Mouse (Mus musculus) hindbrain, embryonic 13.5 days (tissue): ENCODE data around the gene Aff3. TPM values are rescaled to one million over a fixed set of nuclear protein-coding genes. Genes with fewer than 3 reads are reported as not detected.

Experiments used
- ATAC-seq: fragments of 200-750 bp; cut with Nextera tagmentation; 2 replicates; pipeline ENCODE4 v1.8.0; 2017; ENCODE audit warnings: moderate TSS enrichment; ENCODE audit not compliant: low FRiP score
- H3K27ac ChIP-seq: fragments of 300-500 bp; sonication (generic); 2 replicates; pipeline ENCODE4 v1.5.1; 2015; ENCODE audit warnings: inconsistent platforms, mild to moderate bottlenecking, moderate library complexity
- H3K27me3 ChIP-seq: fragments of 300-500 bp; sonication (generic); 2 replicates; pipeline ENCODE4 v1.6.1; 2015; ENCODE audit warnings: mild to moderate bottlenecking, inconsistent platforms
- H3K36me3 ChIP-seq: fragments of 300-500 bp; sonication (generic); 2 replicates; pipeline ENCODE4 v1.6.1; 2015; ENCODE audit warnings: mild to moderate bottlenecking, inconsistent platforms
- H3K4me1 ChIP-seq: fragments of 300-500 bp; sonication (generic); replicated peaks from 2 replicates; pipeline ENCODE4 v1.6.1; 2015; ENCODE audit warnings: inconsistent platforms
- H3K4me2 ChIP-seq: fragments of 300-500 bp; sonication (generic); 2 replicates; pipeline ENCODE4 v1.6.1; 2015; ENCODE audit warnings: inconsistent platforms, mild to moderate bottlenecking, moderate library complexity
- H3K4me3 ChIP-seq: fragments of 300-500 bp; sonication (generic); 2 replicates; pipeline ENCODE4 v1.5.1; 2015; ENCODE audit warnings: mild to moderate bottlenecking, inconsistent platforms
- H3K9ac ChIP-seq: fragments of 300-500 bp; sonication (generic); 2 replicates; pipeline ENCODE4 v1.6.1; 2015; ENCODE audit warnings: mild to moderate bottlenecking, inconsistent platforms
- H3K9me3 ChIP-seq: fragments of 300-500 bp; sonication (generic); 2 replicates; pipeline ENCODE4 v1.6.1; 2016; ENCODE audit warnings: inconsistent platforms
- WGBS: fragments of 180-500 bp; shearing (Covaris S2); methylation state at CpG from one replicate; pipeline ENCODE4 v1.1.7; 2015; 5-methylcytosine and 5-hydroxymethylcytosine counted together
- polyA plus RNA-seq: library from polyadenylated mRNA; unstranded; fragments of >200 nt; fragmentation: Nextera tagmentation; extraction: Ambion mirVana; gene quantifications from 2 replicates; pipeline ENCODE4 v1.2.1, GENCODE M21; 2015

Aff3 gene
- polyA plus RNA-seq, 1 experiment from 2014 or later: 19.0 TPM

DNA sequence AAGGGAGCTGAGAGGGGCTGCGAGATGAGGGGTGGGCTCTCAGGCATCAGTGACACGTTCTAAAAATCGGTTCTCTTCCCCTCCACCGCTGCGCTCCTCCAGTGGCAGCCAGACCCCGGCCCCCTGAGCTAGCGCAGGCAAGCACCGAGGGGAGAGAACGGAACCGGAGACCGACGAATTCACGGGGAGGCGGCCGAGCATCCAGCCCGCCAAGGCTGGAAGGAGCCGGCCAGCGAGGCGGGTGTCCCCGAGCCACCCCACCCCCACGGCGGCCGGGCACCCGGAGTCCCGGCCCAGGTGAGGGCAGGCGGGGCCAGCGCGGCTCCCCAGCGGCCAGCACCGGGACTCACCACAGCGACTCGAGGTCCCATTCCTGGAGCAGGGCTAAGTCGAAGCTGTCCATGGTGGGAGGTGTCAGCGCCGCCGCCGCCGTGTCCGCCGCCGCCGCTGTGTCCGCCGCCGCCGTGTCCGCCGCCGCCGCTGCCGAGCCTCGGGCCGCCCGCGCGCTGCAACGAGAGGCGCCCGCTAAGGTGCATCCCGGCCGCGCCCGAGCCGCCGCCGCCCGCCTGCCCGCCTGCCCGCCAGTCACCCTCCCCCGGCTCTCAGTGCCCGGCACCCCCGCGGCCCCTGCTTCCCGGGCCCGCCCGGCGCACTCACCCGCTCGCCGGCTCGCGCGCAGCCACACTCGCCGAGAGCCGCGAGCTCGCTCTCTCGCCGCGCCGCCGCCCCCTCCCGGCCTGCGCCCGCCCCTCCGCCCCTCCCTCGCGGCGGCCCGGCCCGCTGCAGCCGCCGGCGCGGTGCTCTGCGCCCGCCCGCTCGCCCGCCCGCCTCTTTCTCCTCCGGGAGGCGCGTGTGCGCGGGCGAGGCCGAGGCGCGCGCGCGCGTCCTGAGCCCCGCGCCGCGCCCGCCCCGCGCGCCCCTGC, 37.8 kb downstream of the Aff3 start:
- H3K9ac ChIP-seq: peak overlapping the region; percentile 98
- H3K4me3 ChIP-seq: peak overlapping the region; percentile 95
- H3K4me2 ChIP-seq: peak overlapping the region; percentile 83
- no peaks in the 10 kb centered on the region for H3K9me3 ChIP-seq
- H3K27me3 ChIP-seq: no peaks in the 10 kb centered on the region
- peaks cover 70% of the 10 kb centered on the region for H3K4me1 ChIP-seq
- ATAC-seq: peak; percentile 81
- peak overlapping the region; percentile 98 for H3K27ac ChIP-seq
- WGBS: under 1% methylated on average over 56 of the region's 133 CpGs
- no peaks in the 10 kb centered on the region for H3K36me3 ChIP-seq

- peak; percentile 14 for ATAC-seq
- no peaks in the 10 kb centered on the region for H3K9me3 ChIP-seq
- WGBS: 0% methylated on average over 10 of the region's 10 CpGs
- H3K27me3 ChIP-seq: no peaks in the 10 kb centered on the region
- H3K4me1 ChIP-seq: peaks cover 69% of the 10 kb centered on the region
- no peaks in the 10 kb centered on the region for H3K36me3 ChIP-seq
- H3K4me3 ChIP-seq: peak overlapping the region; percentile 95
- peak overlapping the region; percentile 98 for H3K9ac ChIP-seq
- H3K27ac ChIP-seq: peak overlapping the region; percentile 98
- peak overlapping the region; percentile 83 for H3K4me2 ChIP-seq
Observed at GRCm38 (mm10) chr1:38626388-38626738, 38.4 kb downstream of the Aff3 start.

DNA sequence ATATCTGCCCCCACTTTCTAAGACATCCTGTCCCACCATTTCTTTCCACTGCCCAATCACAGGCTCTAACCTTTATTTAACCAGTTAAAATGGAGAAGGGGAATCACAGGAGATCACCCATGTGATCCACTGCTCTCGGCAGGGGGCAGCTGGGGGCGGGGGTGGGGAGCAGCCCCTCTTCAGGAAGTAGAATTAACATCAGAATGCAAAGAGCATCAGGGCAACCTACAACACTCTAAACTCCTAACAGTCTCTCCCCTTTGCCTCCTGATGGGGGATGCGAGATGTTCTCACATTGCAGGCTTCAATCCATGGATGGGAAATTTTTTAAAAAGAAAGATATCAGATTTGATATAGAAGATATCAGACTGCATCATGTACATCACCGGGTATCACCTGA, 42.9 kb downstream of the Aff3 start:
- Histone ChIP-seq H3K36me3 (peaks cover 8% of the 10 kb centered on the region; the same call in 1 of the 2 replicates), H3K4me1 (peaks cover 52% of the 10 kb centered on the region), H3K27ac (no peak overlapping the region), H3K4me3 (no peak overlapping the region), H3K4me2 (no peak overlapping the region), H3K27me3 (no peaks in the 10 kb centered on the region), H3K9me3 (no peaks in the 10 kb centered on the region), H3K9ac (no peak overlapping the region)
- ATAC-seq: no peak
- 49% methylated on average over 4 of the region's 4 CpGs for WGBS

GRCm38 (mm10) chr1:38620401-38620800, 44.4 kb downstream of the Aff3 start:
- Histone ChIP-seq H3K9ac (no peak overlapping the region), H3K36me3 (peaks cover 8% of the 10 kb centered on the region; the same call in 1 of the 2 replicates), H3K4me3 (no peak overlapping the region), H3K4me1 (peaks cover 52% of the 10 kb centered on the region), H3K27ac (no peak overlapping the region), H3K27me3 (no peaks in the 10 kb centered on the region), H3K4me2 (no peak overlapping the region), H3K9me3 (no peaks in the 10 kb centered on the region)
- ATAC-seq: no peak
- 91% methylated on average over 6 of the region's 6 CpGs for WGBS

DNA sequence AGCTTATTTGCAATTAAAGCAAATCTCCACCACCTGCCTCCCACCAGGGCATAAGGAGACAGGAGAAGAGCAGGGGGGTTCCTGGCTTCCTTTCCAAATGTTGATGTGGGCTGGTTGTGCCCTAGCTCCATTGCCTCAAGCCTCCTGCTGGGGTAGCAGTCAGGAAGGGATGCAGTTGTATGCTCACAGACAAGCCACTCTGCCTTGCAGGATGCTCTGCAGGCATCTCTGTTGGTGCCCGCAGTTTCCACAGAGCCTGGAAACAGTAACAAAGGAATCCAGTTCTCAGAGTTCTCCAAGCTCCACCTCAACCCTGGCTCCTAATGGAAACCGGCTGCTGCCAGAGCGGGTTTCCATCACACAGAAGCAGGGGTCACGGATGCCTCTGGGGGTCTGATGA, 58.0 kb downstream of the Aff3 start:
- peak; percentile 63; the same call in 1 of the 2 replicates for ATAC-seq
- peak overlapping the region; percentile 84 for H3K27ac ChIP-seq
- WGBS: 6% methylated on average over 4 of the region's 4 CpGs

DNA sequence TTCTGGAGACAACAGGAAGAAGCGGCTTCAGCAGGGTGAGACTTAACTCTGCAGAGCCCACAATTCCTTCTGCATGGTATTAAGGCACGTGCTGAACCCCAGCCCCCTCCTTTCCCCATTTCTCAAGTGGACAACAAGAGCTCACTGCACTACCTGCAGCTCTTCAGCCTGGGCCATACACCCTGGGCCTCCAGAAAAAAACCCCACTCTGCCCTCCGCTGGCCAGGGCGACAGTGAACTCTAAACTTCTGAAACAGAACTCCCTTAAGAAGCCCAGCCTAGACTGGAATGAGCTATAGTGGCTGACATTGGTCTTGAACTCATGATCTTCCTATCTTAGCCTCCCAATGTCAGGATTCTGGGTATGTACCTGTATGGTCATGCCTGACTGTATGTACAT, 59.3 kb downstream of the Aff3 start:
- Histone ChIP-seq H3K27ac (no peak overlapping the region), H3K27me3 (no peaks in the 10 kb centered on the region), H3K9ac (no peak overlapping the region), H3K4me1 (peaks cover 41% of the 10 kb centered on the region), H3K9me3 (no peaks in the 10 kb centered on the region), H3K4me3 (no peak overlapping the region), H3K4me2 (no peak overlapping the region), H3K36me3 (no peaks in the 10 kb centered on the region)
- ATAC-seq: no peak
- 86% methylated on average over 4 of the region's 4 CpGs for WGBS

More for the DNA sequence above, 58.0 kb downstream of the Aff3 start:
- Histone ChIP-seq H3K27me3 (no peaks in the 10 kb centered on the region), H3K4me1 (peaks cover 31% of the 10 kb centered on the region), H3K4me2 (no peak overlapping the region), H3K9ac (peak overlapping the region; percentile 51; the same call in 1 of the 2 replicates), H3K36me3 (no peaks in the 10 kb centered on the region), H3K9me3 (no peaks in the 10 kb centered on the region), H3K4me3 (no peak overlapping the region)

- H3K4me1 ChIP-seq: peaks cover 42% of the 10 kb centered on the region
- no peak overlapping the region for H3K4me3 ChIP-seq
- H3K27ac ChIP-seq: no peak overlapping the region
- no peak for ATAC-seq
- no peak overlapping the region for H3K9ac ChIP-seq
- no peaks in the 10 kb centered on the region for H3K27me3 ChIP-seq
- WGBS: 85% methylated on average over 7 of the region's 7 CpGs
- H3K36me3 ChIP-seq: no peaks in the 10 kb centered on the region
- no peaks in the 10 kb centered on the region for H3K9me3 ChIP-seq
- no peak overlapping the region for H3K4me2 ChIP-seq
Observed at GRCm38 (mm10) chr1:38604611-38605010, 60.1 kb downstream of the Aff3 start.

DNA sequence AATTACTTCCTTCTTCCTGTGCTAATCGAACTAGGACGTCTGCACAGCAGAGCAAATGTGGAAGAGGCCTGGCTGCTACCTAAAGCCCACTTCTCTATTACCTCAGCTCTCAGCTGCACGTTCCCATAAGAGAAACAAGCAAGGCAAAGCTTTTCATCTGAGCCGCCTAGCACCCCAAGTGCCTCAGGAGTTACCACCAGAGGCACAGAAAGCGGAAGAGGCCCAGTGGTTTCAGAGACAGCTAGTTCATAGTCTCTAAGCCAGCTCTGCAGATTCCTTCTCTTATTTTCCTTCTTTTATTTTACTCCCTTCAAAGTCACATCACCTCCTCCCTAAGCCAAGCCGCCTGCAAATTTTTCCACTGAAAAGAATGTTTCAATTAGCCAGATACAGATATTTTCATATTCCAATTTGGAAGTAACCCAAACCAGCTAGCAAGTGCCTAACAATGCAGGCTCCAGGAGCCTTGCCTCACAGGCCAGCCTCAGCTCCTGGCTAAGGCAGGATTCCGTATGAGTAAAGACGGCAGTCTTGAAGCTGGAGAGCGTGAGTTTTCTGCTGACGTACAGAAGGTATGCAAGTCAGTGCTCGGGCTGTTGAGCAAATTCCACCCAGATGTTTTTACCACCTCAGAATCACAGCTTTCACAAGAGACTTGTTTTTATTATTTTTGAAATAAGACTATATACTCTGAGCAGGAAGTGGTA, 62.8 kb downstream of the Aff3 start:
- Histone ChIP-seq H3K27me3 (no peaks in the 10 kb centered on the region), H3K4me2 (no peak overlapping the region), H3K27ac (peak overlapping the region; percentile 64), H3K9ac (no peak overlapping the region), H3K4me1 (peaks cover 32% of the 10 kb centered on the region), H3K9me3 (no peaks in the 10 kb centered on the region), H3K4me3 (no peak overlapping the region), H3K36me3 (no peaks in the 10 kb centered on the region)
- ATAC-seq: no peak
- 74% methylated on average over 11 of the region's 11 CpGs for WGBS

GRCm38 (mm10) chr1:38595311-38595710, 69.4 kb downstream of the Aff3 start:
- no peak overlapping the region for H3K4me2 ChIP-seq
- peaks cover 43% of the 10 kb centered on the region for H3K4me1 ChIP-seq
- H3K27ac ChIP-seq: peak overlapping the region; percentile 36
- no peak overlapping the region for H3K9ac ChIP-seq
- H3K27me3 ChIP-seq: no peaks in the 10 kb centered on the region
- no peak for ATAC-seq
- 0 out of 2 replicates have a peak, but pooled peaks cover 5% of the 10 kb centered on the region for H3K36me3 ChIP-seq
- no peaks in the 10 kb centered on the region for H3K9me3 ChIP-seq
- H3K4me3 ChIP-seq: no peak overlapping the region
- WGBS: 64% methylated on average over 3 of the region's 3 CpGs

- Histone ChIP-seq H3K36me3 (0 out of 2 replicates have a peak, but pooled peaks cover 5% of the 10 kb centered on the region), H3K4me1 (peaks cover 43% of the 10 kb centered on the region), H3K27me3 (no peaks in the 10 kb centered on the region), H3K4me2 (no peak overlapping the region), H3K4me3 (no peak overlapping the region), H3K27ac (peak overlapping the region; percentile 36), H3K9ac (no peak overlapping the region), H3K9me3 (no peaks in the 10 kb centered on the region)
- WGBS: 69% methylated on average over 5 of the region's 5 CpGs
- no peak for ATAC-seq
Observed at GRCm38 (mm10) chr1:38594766-38595165, 70.0 kb downstream of the Aff3 start.

DNA sequence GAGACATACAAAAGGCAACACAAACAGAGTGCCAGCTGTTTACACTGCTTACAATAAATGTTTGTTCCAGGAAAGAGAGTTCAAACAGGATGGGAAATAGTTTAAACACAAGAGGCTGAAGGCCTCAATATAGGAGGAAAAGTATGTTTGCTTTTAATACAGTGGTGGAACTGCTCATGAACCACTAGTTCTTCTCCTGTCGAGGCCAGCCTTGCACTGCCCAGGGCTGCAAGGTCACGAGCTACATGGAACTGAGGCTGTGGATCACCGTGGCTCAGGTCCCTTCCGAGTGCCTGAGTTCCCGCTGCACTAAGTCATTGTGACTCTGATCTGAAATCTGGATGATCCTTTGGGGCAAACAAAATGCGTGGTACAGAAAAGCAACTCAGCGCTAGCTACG, 73.6 kb downstream of the Aff3 start:
- H3K27ac ChIP-seq: peak overlapping the region; percentile 71
- no peak overlapping the region for H3K4me3 ChIP-seq
- no peak overlapping the region for H3K9ac ChIP-seq
- ATAC-seq: no peak
- peaks cover 65% of the 10 kb centered on the region for H3K4me1 ChIP-seq
- no peaks in the 10 kb centered on the region for H3K27me3 ChIP-seq
- no peaks in the 10 kb centered on the region for H3K9me3 ChIP-seq
- H3K4me2 ChIP-seq: no peak overlapping the region
- 0 out of 2 replicates have a peak, but pooled peaks cover 1% of the 10 kb centered on the region for H3K36me3 ChIP-seq
- WGBS: 76% methylated on average over 8 of the region's 8 CpGs

- no peak for ATAC-seq
- Histone ChIP-seq H3K9ac (no peak overlapping the region), H3K4me3 (no peak overlapping the region), H3K36me3 (no peaks in the 10 kb centered on the region), H3K27ac (peak overlapping the region; percentile 44), H3K9me3 (no peaks in the 10 kb centered on the region), H3K4me2 (no peak overlapping the region), H3K4me1 (peaks cover 49% of the 10 kb centered on the region), H3K27me3 (no peaks in the 10 kb centered on the region)
- 78% methylated on average over 6 of the region's 6 CpGs for WGBS
Observed at GRCm38 (mm10) chr1:38588741-38589140, 76.0 kb downstream of the Aff3 start.
